Mouse (Mus musculus) forebrain, embryonic 12.5 days (tissue): Measurements from ENCODE around the gene Tmbim1. TPM values are rescaled to one million over a fixed set of nuclear protein-coding genes. Genes with fewer than 3 reads are reported as not detected.
"Not testable (repeated sequence)": the region's sequence is repeated elsewhere in the genome, so short reads cannot be mapped to it uniquely, and the experiment has no call there.

Experiments
- ATAC-seq: fragments of 200-750 bp; cut with Nextera tagmentation; 2 replicates; pipeline ENCODE4 v1.8.0; 2017; ENCODE audit warnings: moderate TSS enrichment; ENCODE audit not compliant: low FRiP score
- H3K27ac ChIP-seq: fragments of 300-500 bp; sonication (generic); 2 replicates; pipeline ENCODE4 v1.5.1; 2016; ENCODE audit warnings: mild to moderate bottlenecking
- H3K27me3 ChIP-seq: fragments of 300-500 bp; sonication (generic); 2 replicates; pipeline ENCODE4 v1.6.1; 2016; ENCODE audit warnings: mild to moderate bottlenecking
- H3K36me3 ChIP-seq: fragments of 300-500 bp; sonication (generic); replicated peaks from 2 replicates; pipeline ENCODE4 v1.6.1; 2016; ENCODE audit warnings: mild to moderate bottlenecking
- H3K4me1 ChIP-seq: fragments of 300-500 bp; sonication (generic); 2 replicates; pipeline ENCODE4 v1.6.1; 2016
- H3K4me2 ChIP-seq: fragments of 300-500 bp; sonication (generic); 2 replicates; pipeline ENCODE4 v1.6.1; 2016; ENCODE audit warnings: mild to moderate bottlenecking, moderate library complexity
- H3K4me3 ChIP-seq: fragments of 300-500 bp; sonication (generic); replicated peaks from 2 replicates; pipeline ENCODE4 v1.5.1; 2016; ENCODE audit warnings: mild to moderate bottlenecking
- H3K9ac ChIP-seq: fragments of 300-500 bp; sonication (generic); 2 replicates; pipeline ENCODE4 v1.6.1; 2016; ENCODE audit warnings: mild to moderate bottlenecking
- H3K9me3 ChIP-seq: fragments of 300-500 bp; sonication (generic); 2 replicates; pipeline ENCODE4 v1.6.1; 2016
- WGBS: fragments of 180-500 bp; shearing (Covaris S2); methylation state at CpG from one replicate; pipeline ENCODE4 v1.1.7; 2016; 5-methylcytosine and 5-hydroxymethylcytosine counted together
- polyA plus RNA-seq: library from polyadenylated mRNA; unstranded; fragments of >200 nt; fragmentation: Nextera tagmentation; extraction: Ambion mirVana; gene quantifications from 2 replicates; pipeline ENCODE4 v1.2.1, GENCODE M21; 2016

Gene Tmbim1
- polyA plus RNA-seq, result 6.7 and 7.9 TPM in 2 replicates

DNA sequence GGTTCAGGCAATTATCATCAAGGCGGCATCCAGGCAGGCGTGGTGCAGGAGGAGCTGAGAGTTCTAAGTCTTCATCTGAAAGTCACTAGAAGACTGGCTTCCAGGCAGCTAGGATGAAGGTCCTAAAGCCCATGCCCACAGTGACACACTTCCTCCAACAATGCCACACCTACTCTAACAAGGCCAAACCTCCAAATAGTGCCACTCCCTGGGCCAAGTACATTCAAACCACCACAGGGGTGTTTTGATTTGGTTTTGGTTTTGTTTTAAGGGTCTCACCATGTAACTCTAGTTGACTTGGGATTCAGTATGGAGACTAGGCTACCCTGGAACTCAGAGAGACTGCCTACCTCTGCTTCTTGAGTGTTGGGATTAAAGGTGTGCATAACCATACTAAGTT lies at the start of gene Tmbim1:
TSS of gene Tmbim1 (minus strand) at position 101 of the 400 bp plus-strand sequence.
- Histone ChIP-seq H3K9ac (no peak within 1 kb of the TSS), H3K27ac (no peak within 1 kb of the TSS), H3K4me3 (no peak within 1 kb of the TSS), H3K4me1 (peaks cover 12% of the 10 kb centered on the region), H3K4me2 (peak within 1 kb of the TSS; percentile 86), H3K9me3 (no peaks in the 10 kb centered on the region), H3K27me3 (peaks cover 18% of the 10 kb centered on the region), H3K36me3 (no peaks in the 10 kb centered on the region)
- no peak for ATAC-seq
- 93% methylated on average over 2 of the region's 2 CpGs for WGBS

DNA sequence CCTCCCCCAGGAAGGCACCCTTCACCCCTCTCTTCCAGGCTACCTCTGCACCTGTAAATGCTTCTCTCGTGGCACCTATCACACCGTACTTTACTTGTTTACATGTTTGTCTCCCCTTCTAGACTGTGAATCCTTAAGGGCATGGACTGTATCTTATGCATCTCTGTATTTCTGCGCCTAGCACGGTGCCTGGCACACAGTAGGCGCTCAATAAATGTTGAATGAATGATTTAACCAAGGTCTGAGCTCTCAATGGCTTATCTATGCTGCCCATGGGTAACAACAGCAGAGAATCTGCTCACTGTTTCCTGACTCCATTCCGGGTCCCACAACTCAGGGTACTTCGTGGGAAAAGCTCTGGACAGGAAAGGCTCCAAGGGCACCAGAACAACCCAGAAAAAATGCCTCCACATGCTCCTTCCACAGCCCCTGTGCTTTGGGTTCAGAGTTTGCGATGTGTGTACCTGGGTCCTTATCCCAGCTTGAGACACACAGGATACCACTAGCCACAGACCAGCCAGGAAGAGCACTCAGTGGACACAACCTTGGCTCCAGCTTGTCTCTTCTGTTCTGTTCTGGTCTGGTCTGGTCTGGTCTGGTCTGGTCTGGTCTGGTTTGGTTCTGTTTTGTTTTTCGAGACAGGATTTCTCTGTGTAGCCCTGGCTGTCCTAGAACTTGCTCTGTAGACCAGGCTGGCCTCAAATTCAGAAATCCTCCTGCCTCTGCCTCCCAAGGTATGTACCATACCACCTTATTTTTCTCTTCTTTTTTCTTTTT lies 48.2 kb upstream of the Tmbim1 start:
- Histone ChIP-seq H3K9ac (no peak overlapping the region), H3K27ac (no peak overlapping the region), H3K27me3 (no peaks in the 10 kb centered on the region), H3K36me3 (peaks cover 35% of the 10 kb centered on the region), H3K4me2 (no peak overlapping the region), H3K9me3 (no peaks in the 10 kb centered on the region), H3K4me1 (no peaks in the 10 kb centered on the region), H3K4me3 (no peak overlapping the region)
- 90% methylated on average over 9 of the region's 9 CpGs for WGBS
- no peak for ATAC-seq

DNA sequence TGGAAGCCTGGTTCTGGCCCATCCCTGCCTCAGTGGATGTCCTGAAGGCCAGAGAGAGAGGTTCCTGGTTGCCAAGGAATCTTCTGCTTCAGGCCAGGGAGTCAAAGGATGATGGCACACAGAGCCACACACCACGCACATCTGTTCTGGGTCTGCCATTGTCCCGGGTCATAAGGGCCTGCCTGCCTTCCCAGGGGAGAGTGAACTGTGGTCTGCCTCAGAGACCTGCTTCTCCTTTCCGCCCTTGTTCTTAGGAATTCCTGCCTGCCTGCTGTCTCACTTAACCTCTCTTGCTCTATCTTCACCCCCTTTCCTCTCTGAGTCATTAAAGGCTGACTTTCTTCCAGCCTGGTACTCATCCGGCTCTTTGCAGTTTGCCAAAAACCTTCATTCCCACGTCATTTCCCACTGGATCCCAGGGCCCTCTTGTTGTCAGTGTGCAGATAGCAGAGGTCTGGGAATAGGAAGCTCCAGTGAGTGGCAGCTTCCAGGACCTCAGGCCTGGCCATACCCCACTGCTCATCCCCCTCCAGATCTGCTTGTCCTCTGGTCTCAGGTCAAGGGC lies 47.2 kb upstream of the Tmbim1 start:
- Histone ChIP-seq H3K4me2 (no peak overlapping the region), H3K9me3 (no peaks in the 10 kb centered on the region), H3K9ac (no peak overlapping the region), H3K4me1 (no peaks in the 10 kb centered on the region), H3K27me3 (no peaks in the 10 kb centered on the region), H3K27ac (no peak overlapping the region), H3K4me3 (no peak overlapping the region), H3K36me3 (peaks cover 35% of the 10 kb centered on the region)
- 80% methylated on average over 5 of the region's 5 CpGs for WGBS
- no peak for ATAC-seq

DNA sequence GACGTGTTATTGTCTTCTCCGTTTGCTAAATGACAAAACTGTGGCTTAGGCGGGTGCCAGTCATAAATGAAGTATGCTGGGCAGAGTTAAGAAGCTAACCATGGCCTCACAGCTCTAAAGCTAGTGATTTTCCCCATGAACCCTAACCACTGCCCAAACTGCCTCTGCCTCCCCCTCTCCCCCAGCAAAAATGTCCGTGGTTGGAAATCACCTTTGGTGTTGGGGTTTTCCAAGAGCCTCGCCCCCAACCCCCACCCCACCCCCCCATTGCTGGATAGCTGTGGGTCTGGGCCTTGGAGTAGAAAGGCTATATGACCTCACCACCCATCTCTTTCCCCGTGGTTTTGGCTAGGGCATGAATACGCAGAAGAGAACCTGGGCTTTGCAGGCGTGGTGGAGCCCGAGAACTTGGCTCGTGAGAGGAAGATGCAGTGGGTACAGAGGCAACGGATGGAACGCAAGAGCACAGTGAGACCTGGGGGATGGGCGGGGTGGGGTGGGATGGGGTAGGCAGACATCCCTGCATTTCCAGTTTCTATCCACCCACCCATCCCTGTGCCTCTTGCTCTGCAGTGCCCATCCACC lies 45.9 kb upstream of the Tmbim1 start:
- ATAC-seq, result no peak
- Histone ChIP-seq H3K9me3 (no peaks in the 10 kb centered on the region), H3K27me3 (no peaks in the 10 kb centered on the region), H3K4me1 (no peaks in the 10 kb centered on the region), H3K27ac (no peak overlapping the region), H3K36me3 (peaks cover 35% of the 10 kb centered on the region), H3K4me3 (no peak overlapping the region), H3K9ac (no peak overlapping the region), H3K4me2 (no peak overlapping the region)
- 90% methylated on average over 13 of the region's 13 CpGs for WGBS

DNA sequence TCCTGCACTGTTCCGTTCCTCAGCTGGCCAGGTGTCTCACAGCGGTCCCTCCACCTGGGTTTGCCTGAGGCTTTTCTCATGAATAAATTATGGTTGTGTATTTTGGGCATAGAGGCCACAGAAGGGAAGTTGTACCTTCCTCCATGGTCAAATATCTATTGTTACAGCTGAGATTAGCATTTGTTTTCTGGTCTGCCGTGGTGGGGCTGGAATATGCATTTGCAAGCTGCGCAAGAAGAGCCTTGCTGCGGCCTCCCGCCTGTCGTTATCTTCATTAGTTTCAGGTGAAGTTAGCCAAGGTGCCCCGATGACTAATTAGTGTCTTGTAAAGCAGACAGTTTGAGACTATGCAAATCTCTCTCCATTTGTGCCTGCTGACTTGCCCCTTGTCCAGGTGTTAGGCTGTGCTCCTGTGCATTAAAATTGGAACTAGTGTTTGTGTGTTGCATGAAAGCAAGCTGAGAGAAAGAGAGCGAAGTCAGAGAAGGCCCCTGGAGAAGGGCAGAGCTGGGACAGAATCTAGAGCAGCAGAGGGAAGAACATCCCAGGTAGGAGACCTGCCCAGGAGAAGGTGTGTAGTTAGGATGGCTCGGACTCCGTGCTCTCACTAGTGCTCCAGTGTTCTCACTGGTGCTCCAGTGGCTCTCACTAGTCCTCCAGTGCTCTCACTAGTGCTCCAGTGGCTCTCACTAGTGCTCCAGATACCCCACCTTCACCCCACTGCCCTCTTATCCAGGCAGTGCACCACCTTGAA lies 38.9 kb upstream of the Tmbim1 start:
- H3K4me1 ChIP-seq, result peaks cover 6% of the 10 kb centered on the region; the same call in 1 of the 2 replicates
- 71% methylated on average over 11 of the region's 11 CpGs for WGBS
- H3K27me3 ChIP-seq, result no peaks in the 10 kb centered on the region
- H3K4me2 ChIP-seq, result no peak overlapping the region
- H3K9me3 ChIP-seq, result no peaks in the 10 kb centered on the region
- ATAC-seq, result no peak
- no peak overlapping the region for H3K9ac ChIP-seq
- no peak overlapping the region for H3K4me3 ChIP-seq
- H3K27ac ChIP-seq, result no peak overlapping the region
- H3K36me3 ChIP-seq, result peaks cover 5% of the 10 kb centered on the region

DNA sequence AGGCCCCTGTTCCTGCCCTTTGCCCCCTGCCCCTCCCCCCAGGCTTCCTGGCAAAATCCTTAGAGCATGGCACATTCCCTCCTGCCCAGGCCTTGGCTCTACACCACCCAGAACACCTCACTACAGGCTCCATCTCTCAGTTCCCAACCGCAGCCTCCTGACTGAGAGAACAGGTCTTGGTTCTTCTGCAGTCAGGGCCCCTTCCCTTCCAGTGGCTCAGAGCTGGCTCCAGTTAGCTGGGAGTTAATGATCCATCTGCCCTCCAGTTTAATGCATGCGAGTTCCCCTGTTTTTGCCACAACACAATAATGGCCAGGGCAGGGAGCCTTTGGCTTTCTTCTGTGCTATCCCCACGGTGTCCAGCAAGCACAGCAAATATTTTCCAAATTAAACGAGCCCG lies 37.7 kb upstream of the Tmbim1 start:
- H3K36me3 ChIP-seq, result no peaks in the 10 kb centered on the region; the same call in 1 of the 2 replicates
- H3K4me3 ChIP-seq, result no peak overlapping the region
- H3K27ac ChIP-seq, result no peak overlapping the region
- H3K4me2 ChIP-seq, result 0 out of 2 replicates have a peak overlapping the region, but pooled peaks have one; percentile 8
- H3K4me1 ChIP-seq, result peaks cover 6% of the 10 kb centered on the region; the same call in 1 of the 2 replicates
- WGBS, result 67% methylated on average over 5 of the region's 5 CpGs
- no peaks in the 10 kb centered on the region for H3K27me3 ChIP-seq
- no peaks in the 10 kb centered on the region for H3K9me3 ChIP-seq
- ATAC-seq, result no peak
- H3K9ac ChIP-seq, result no peak overlapping the region

DNA sequence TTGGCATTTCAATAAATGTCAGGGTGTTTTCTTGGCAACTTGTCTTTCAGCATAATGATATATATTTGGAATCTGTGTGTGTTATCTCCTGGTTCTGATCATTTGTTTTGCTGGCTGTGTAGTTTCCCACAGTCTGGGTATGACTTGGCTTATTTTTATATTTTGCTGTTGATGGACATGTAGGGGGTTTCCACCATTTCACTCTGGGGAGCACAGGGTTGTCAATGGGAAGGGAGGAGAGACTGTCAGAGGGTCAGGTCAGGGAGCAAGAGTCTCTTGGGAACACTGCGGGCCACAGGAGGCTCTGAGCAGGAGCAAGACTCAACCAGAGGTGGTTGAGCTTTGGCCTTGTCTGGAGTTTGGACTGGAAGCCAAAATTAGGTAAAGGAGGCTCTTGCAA lies 36.9 kb upstream of the Tmbim1 start:
- no peaks in the 10 kb centered on the region for H3K9me3 ChIP-seq
- WGBS, result 100% methylated on average over 1 of the region's 1 CpGs
- H3K9ac ChIP-seq, result no peak overlapping the region
- no peak overlapping the region for H3K4me2 ChIP-seq
- H3K27ac ChIP-seq, result no peak overlapping the region
- no peaks in the 10 kb centered on the region for H3K27me3 ChIP-seq
- no peak for ATAC-seq
- no peaks in the 10 kb centered on the region; the same call in 1 of the 2 replicates for H3K36me3 ChIP-seq
- H3K4me1 ChIP-seq, result peaks cover 6% of the 10 kb centered on the region; the same call in 1 of the 2 replicates
- no peak overlapping the region for H3K4me3 ChIP-seq

DNA sequence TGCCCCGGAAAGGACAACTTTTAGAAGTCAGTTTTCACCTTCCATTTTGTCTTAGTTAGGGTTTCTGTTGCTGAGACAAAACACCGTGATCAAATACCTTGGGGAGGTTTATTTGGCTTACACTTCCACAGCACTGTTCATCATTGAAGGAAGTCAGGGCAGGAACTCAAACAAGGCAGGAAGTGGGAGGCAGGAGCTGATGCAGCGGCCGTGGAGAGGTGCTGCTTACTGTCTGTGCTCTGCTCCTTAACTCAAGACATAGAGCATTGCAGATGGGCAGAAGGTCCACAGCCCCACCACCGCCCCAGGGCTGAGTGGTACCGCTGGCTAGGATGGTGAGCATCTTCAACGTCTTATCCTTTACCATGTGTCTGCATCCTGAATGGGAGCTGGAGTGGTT lies 36.5 kb upstream of the Tmbim1 start:
- Histone ChIP-seq H3K4me2 (no peak overlapping the region), H3K36me3 (no peaks in the 10 kb centered on the region; the same call in 1 of the 2 replicates), H3K9me3 (no peaks in the 10 kb centered on the region), H3K27me3 (no peaks in the 10 kb centered on the region), H3K4me3 (no peak overlapping the region), H3K27ac (no peak overlapping the region), H3K4me1 (peaks cover 6% of the 10 kb centered on the region; the same call in 1 of the 2 replicates), H3K9ac (no peak overlapping the region)
- no peak for ATAC-seq
- WGBS, result 92% methylated on average over 7 of the region's 7 CpGs

DNA sequence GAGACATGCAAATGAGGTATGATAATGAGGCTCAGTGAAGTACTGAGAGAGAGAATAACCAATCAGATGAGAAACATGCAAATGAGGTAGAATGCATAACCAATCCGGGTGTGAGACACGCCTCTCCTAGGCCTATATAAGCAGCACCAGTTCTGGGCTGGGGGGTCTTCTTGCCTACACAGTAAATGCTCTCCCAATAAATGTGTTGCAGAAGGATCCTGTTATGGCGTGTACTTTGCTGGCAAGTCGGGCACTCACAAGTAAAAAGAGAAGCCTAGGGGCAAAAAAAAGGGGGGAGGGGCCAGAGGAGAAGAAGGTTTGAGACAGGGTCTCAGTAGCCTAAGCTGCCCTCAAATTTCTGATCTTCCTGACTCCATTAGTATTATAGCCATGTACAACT lies 35.6 kb upstream of the Tmbim1 start:
- H3K4me3 ChIP-seq, ATAC-seq, H3K4me2 ChIP-seq, H3K4me1 ChIP-seq, H3K9ac ChIP-seq, H3K27me3 ChIP-seq, H3K9me3 ChIP-seq, H3K27ac ChIP-seq, H3K36me3 ChIP-seq: not testable (repeated sequence)
- 85% methylated on average over 4 of the region's 4 CpGs for WGBS

DNA sequence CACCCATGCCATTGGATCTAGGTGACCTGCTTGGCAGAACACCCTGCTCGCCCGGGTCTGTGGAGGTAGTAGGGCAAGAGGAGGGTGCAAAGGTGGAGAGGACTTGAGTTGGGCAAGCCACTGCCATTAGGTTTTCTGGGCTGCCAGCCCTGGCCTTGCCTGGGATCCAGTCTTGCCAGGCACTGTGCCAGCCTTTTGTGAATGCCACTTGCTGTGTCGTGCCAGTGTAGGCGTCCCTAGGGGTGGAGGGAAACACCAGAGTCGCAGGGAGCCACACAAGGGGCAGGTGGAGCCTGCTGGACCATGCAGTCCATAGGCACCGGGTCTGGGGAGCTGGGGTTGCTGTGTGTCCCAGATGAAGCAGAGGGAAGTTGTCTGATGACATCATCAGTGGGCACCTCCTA lies 34.9 kb upstream of the Tmbim1 start:
- no peaks in the 10 kb centered on the region; the same call in 1 of the 2 replicates for H3K36me3 ChIP-seq
- H3K27ac ChIP-seq, result no peak overlapping the region
- ATAC-seq, result no peak
- H3K9ac ChIP-seq, result no peak overlapping the region
- 95% methylated on average over 6 of the region's 6 CpGs for whole genome bisulfite sequencing
- no peak overlapping the region for H3K4me3 ChIP-seq
- H3K4me1 ChIP-seq, result peaks cover 9% of the 10 kb centered on the region; the same call in 1 of the 2 replicates
- H3K4me2 ChIP-seq, result no peak overlapping the region
- no peaks in the 10 kb centered on the region for H3K9me3 ChIP-seq
- no peaks in the 10 kb centered on the region for H3K27me3 ChIP-seq

DNA sequence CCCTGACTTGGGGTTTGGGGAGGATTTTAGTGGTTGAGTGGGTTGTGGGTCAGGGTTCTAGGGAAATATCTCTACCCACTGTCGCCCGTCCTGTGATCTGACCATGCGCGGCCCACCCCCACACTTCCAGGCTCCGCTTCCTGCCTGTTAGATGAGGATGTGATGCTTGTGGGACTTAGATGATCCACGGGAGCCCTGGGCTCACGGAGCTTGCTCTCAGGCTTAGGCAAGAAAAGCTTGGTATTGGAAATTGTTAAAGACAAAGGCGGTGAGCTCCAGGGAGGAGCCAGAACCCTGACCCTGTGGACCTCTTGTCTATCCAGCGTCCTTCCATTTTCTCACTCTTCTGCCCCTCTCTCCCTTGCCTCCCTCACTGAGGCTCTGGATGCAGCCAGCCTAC lies 34.5 kb upstream of the Tmbim1 start:
- H3K4me1 ChIP-seq, result peaks cover 13% of the 10 kb centered on the region; the same call in 1 of the 2 replicates
- ATAC-seq, result no peak
- H3K4me3 ChIP-seq, result no peak overlapping the region
- no peak overlapping the region for H3K27ac ChIP-seq
- H3K4me2 ChIP-seq, result no peak overlapping the region
- 94% methylated on average over 9 of the region's 9 CpGs for WGBS
- no peaks in the 10 kb centered on the region for H3K27me3 ChIP-seq
- H3K36me3 ChIP-seq, result no peaks in the 10 kb centered on the region; the same call in 1 of the 2 replicates
- no peaks in the 10 kb centered on the region for H3K9me3 ChIP-seq
- no peak overlapping the region for H3K9ac ChIP-seq

DNA sequence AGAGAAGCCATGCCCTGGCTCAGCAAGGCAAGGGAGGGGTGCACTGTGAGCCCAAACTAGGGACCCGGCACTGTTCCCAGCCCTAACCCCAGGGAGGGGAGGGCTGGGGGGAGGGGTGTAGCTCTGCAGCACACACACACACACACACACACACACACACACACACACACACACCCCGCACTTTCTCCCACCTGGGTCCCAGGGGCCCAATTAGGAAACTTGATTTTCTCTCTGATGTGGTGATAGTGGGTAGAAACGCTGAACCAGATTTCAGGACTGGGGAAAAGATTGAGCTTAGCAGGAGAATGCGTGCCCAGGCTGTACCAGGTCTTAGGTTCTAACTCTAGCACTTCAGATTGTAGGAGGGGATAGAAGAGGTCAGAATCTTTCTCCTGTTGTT lies 33.2 kb upstream of the Tmbim1 start:
- WGBS, result 82% methylated on average over 4 of the region's 4 CpGs
- H3K4me2 ChIP-seq, result no peak overlapping the region
- no peaks in the 10 kb centered on the region for H3K27me3 ChIP-seq
- H3K9ac ChIP-seq, result no peak overlapping the region
- peaks cover 18% of the 10 kb centered on the region for H3K4me1 ChIP-seq
- H3K27ac ChIP-seq, result no peak overlapping the region
- H3K9me3 ChIP-seq, result no peaks in the 10 kb centered on the region
- no peak overlapping the region for H3K4me3 ChIP-seq
- H3K36me3 ChIP-seq, result no peaks in the 10 kb centered on the region; the same call in 1 of the 2 replicates
- ATAC-seq, result no peak
